Mouse (Mus musculus) T-helper 17 cell (primary cell): ENCODE data around the gene Gli3.

Experiments used
- in situ Hi-C, 2 experiments: fragments of 300-600 bp; cut with MboI, MseI; formaldehyde crosslinking; loops; 1 replicate in 1 of 2; 2 replicates in 1 of 2; pipeline ENCODE4 v1.15.1; 2025; ENCODE audit warnings: high pct_unique_total_duplicates in 2 of 2

The Gli3 gene

DNA sequence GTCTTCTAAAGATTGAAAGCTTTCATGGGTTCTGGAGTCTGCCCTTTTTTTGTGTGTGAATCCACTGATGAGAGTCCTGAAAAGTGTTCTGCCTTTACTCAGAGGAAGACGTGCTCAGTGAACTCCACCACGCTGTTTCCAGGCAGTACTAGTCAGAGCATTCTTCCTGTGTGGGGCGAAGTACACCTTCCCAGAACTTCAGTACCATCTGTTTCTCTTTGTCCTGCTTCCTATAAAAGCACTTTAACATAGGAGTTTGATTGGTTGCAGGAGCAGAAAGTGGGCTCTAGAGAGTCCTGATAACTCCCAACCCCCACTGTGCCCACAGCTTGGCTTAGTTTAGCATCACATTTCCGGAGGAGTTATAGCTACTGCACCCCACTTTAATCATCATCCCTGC is 32.8 kb downstream of the Gli3 start:
- in situ Hi-C loops: no loop called here

GRCm38 (mm10) chr13:15498338-15498737 is 35.3 kb downstream of the Gli3 start:
- in situ Hi-C loops: no loop called here

GRCm38 (mm10) chr13:15510925-15511324 is 47.9 kb downstream of the Gli3 start:
- in situ Hi-C loops: no loop called here

GRCm38 (mm10) chr13:15513114-15513513 is 50.1 kb downstream of the Gli3 start:
- in situ Hi-C loops: no loop called here

GRCm38 (mm10) chr13:15514082-15514481 is 51.0 kb downstream of the Gli3 start:
- in situ Hi-C loops: no loop called here

- in situ Hi-C loops: no loop called here
Measured at GRCm38 (mm10) chr13:15517048-15517760, 54.2 kb downstream of the Gli3 start.

DNA sequence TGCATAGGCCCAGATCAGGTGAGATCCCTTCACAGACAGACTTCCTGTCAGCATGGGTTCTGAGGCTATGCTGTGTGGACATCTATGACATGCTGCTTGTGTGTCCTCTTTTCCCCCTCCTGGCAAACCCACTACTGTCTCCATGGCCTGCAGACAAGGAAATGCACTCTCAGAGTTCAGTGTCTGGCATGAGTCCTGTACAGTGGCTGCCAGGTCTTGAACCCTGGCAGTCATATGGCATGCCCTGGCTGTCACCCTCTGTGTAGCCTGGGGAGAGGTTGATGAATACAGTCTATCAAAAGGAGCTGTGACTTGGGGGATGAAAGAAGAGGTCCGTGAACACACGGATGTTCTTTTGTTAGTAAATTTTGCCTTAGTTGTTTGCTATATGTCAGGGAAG is 57.3 kb downstream of the Gli3 start:
- in situ Hi-C loops: no loop called here

DNA sequence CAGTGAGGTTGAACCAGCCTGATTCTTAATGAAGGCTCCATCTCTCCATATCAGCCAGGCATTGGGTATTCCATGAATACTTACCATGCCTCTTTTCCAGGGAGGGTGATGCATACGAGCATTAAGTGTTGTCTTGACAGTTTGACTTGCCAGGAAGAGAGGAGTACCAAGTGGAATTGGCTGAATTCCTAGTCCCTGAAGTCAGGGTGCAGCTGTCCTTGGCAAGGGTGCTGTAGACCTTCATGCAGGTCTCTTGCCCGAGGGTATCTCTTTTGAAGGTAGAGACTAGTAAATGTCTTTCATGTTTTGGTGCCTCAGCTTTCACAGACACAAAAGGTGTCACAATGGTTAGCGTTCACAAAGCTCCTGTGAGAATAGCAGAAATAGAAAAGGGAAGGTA is 59.1 kb downstream of the Gli3 start:
- in situ Hi-C loops: no loop called here

- in situ Hi-C loops: no loop called here
Measured at GRCm38 (mm10) chr13:15524208-15524607, 61.2 kb downstream of the Gli3 start.

GRCm38 (mm10) chr13:15526691-15527090 is 63.7 kb downstream of the Gli3 start:
- in situ Hi-C loops: no loop called here

GRCm38 (mm10) chr13:15531568-15531967 is 68.5 kb downstream of the Gli3 start:
- in situ Hi-C loops: loop anchor here in 1 of 2 experiments (10.0 kb wide), 1 partner anchor 337 kb away; no protein-coding TSS in a partner anchor

GRCm38 (mm10) chr13:15537206-15537605 is 74.2 kb downstream of the Gli3 start:
- in situ Hi-C loops: loop anchor here in 1 of 2 experiments (10.0 kb wide), 1 partner anchor 342 kb away; no protein-coding TSS in a partner anchor

DNA sequence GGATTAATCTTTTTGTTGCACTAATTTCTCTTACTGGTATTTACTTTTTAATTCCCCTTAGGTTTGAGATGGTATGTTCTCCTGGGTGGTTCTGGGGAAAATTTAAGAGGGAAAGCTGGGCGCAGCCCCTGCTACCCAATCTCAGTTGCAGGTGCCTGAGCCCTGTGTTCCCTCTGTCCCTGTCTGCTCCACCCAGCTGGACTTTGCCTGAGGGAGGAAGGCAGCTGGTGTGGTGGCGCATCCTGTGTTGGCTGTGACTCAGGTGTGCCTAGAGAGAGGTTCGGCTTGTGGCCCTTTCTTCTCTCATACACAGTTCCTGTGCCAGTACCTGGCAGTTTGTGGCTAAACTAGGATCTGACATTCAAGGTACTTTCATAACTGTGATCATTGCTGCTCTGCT is 74.6 kb downstream of the Gli3 start:
- in situ Hi-C loops: loop anchor here in 1 of 2 experiments (10.0 kb wide), 1 partner anchor 343 kb away; no protein-coding TSS in a partner anchor

- in situ Hi-C loops: loop anchor here in 1 of 2 experiments (10.0 kb wide), 1 partner anchor 344 kb away; no protein-coding TSS in a partner anchor
Measured at GRCm38 (mm10) chr13:15538389-15538788, 75.4 kb downstream of the Gli3 start.

DNA sequence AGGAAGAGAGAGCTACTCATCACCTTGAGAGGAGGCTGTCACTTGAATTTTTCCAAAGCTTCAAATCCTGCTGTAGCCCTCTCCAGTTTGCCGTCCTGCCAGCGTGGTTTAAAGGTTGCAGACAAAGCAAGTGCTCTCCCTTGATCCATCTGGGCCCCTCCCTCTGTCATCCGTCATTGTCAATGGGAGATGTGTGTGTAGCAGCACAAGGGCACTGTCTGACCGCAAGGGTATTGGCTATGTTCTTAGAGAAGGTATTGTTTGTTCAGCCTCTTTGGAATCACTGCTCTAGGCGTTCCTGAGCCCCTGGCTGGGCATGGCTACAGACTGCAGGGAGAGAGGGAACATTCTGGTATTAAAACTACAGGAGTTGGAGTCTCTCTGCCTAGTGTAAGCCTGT is 79.0 kb downstream of the Gli3 start:
- in situ Hi-C loops: no loop called here

GRCm38 (mm10) chr13:15543169-15543887 is 80.3 kb downstream of the Gli3 start:
- in situ Hi-C loops: no loop called here

DNA sequence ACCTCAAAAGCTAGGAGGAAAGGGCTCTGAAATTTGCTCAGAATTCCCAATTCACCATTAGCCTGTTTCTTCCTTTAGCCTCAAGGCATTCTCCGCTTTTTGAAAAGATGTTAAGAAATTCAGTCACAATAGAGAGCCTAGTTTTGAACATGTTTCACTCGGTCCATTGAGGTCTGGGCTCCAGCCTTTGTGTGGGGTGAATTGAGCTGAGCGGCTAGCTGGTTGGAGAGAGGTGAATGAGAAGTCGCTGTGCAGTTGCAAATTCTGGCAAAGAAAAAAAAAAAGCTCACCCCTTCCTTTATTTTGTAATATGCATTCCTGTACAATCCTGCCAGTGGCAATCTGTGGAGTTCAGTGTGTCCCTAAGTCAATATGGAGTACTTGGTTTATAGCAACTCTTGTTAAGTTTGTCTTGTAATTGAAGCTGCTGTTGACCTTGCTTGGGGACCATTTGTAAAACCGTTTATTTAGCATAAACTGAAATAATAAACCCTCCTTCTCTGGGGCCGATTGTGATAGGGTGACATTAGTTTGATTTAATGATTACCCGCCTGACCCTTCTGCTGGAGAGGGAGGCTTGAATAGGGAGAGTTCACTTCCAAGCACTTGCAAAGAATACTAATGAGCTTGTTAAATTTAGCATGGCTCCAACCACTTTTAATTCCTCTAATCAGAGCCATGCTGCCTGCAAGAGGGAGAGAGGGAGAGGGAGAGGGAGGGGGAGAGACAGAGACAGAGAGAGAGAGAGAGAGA is 81.0 kb downstream of the Gli3 start:
- in situ Hi-C loops: no loop called here

DNA sequence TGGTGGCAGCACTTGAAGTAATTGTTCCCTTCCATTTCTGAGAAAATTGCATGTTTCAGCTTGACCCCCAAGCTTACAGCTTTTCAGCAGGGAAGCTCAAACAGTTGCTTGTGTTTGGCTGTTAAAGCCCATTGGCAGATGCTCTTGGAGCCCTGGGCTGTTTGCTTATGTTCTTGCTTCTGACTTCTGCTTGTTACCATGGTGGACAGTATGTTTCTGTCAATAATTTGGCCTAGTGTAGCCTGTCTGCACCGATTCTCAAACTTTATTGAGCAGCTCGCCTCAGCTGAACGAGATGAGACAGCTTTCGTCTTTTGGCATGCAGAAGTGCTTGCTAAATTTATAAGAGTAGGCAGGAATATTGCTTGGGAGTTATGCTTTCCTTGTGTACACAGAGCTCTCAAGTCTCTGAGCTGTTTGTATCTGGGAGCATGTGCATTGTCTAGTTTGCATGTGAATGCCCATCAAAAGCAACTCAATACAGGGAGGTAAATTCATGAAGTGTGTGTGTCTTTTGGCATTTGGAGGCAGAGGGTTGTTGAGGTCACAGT is 82.4 kb downstream of the Gli3 start:
- in situ Hi-C loops: no loop called here

GRCm38 (mm10) chr13:15546258-15546657 is 83.2 kb downstream of the Gli3 start:
- in situ Hi-C loops: no loop called here

GRCm38 (mm10) chr13:15549466-15549865 is 86.4 kb downstream of the Gli3 start:
- in situ Hi-C loops: no loop called here

GRCm38 (mm10) chr13:15550027-15550602 is 87.1 kb downstream of the Gli3 start:
- in situ Hi-C loops: no loop called here
